Mouse (Mus musculus) hindbrain, embryonic 14.5 days (tissue): ENCODE measurements at regions not wholly inside any gene's neighbourhood (a gene's known extent, or its start where the extent isn't known, plus 50 kb on each side); places are given as distances from the start of the nearest gene placed in this dataset.
"Not testable (repeated sequence)": the region's sequence is repeated elsewhere in the genome, so short reads cannot be mapped to it uniquely, and the experiment has no call there.

ENCODE experiments used
- ATAC-seq: fragments of 200-750 bp; cut with Nextera tagmentation; 2 replicates; pipeline ENCODE4 v1.8.0; 2017; ENCODE audit warnings: moderate number of reproducible peaks, mild to moderate bottlenecking, moderate TSS enrichment, moderate library complexity; ENCODE audit not compliant: low FRiP score
- DNase-seq: peaks from one replicate; pipeline ENCODE4 v3.0.0-alpha.2; 2015; ENCODE audit warnings: low spot score
- H3K27ac ChIP-seq: fragments of 300-500 bp; sonication (generic); 2 replicates; pipeline ENCODE4 v1.5.1; 2014; ENCODE audit warnings: mild to moderate bottlenecking, moderate library complexity
- H3K27me3 ChIP-seq: fragments of 300-500 bp; sonication (generic); 2 replicates; pipeline ENCODE4 v1.6.1; 2014; ENCODE audit warnings: mild to moderate bottlenecking, low read length, mixed read lengths; ENCODE audit not compliant: control insufficient read depth, insufficient read depth
- H3K36me3 ChIP-seq: fragments of 300-500 bp; sonication (generic); replicated peaks from 2 replicates; pipeline ENCODE4 v1.6.1; 2014; ENCODE audit not compliant: control insufficient read depth, insufficient read depth
- H3K4me1 ChIP-seq: fragments of 300-500 bp; sonication (generic); replicated peaks from 2 replicates; pipeline ENCODE4 v1.6.1; 2014; ENCODE audit warnings: antibody characterized with exemption, low read length, mixed read lengths; ENCODE audit not compliant: control insufficient read depth, insufficient read depth
- H3K4me2 ChIP-seq: fragments of 300-500 bp; sonication (generic); replicated peaks from 2 replicates; pipeline ENCODE4 v1.6.1; 2014; ENCODE audit warnings: mild to moderate bottlenecking, moderate library complexity
- H3K4me3 ChIP-seq: fragments of 300-500 bp; sonication (generic); replicated peaks from 2 replicates; pipeline ENCODE4 v1.5.1; 2014; ENCODE audit warnings: mild to moderate bottlenecking, low read length
- H3K9ac ChIP-seq: fragments of 300-500 bp; sonication (generic); 2 replicates; pipeline ENCODE4 v1.6.1; 2014
- H3K9me3 ChIP-seq: fragments of 300-500 bp; sonication (generic); 2 replicates; pipeline ENCODE4 v1.6.1; 2016; ENCODE audit warnings: low read length; ENCODE audit not compliant: control insufficient read depth
- WGBS: fragments of 180-500 bp; shearing (Covaris S2); extraction: QIAGEN DNeasy Blood & Tissue Kit; methylation state at CpG from one replicate; pipeline ENCODE4 v1.1.7; 2014; 5-methylcytosine and 5-hydroxymethylcytosine counted together

DNA sequence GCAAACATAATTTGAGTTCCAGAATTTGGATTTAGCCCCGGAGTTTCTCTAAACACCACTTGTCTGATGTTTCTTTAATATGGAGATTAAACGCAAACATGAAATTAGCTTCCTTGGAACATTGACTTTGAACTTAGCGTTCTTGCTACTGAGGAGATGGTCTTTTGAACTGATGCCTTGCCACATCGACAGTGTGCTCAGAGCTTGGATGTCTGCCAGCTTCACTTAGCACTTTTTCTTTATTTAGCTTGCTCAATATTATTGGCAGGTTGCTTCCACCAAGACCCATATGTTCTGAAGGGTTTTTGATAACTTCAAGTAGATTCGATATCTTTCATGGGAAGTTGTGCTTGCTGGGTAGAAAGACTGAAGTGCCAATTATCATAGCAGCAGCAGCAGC lies 143.5 kb downstream of the Mterf1b start:
- Histone ChIP-seq H3K4me2 (no peak overlapping the region), H3K36me3 (no peaks in the 10 kb centered on the region), H3K9ac (no peak overlapping the region), H3K27me3 (no peaks in the 10 kb centered on the region), H3K4me1 (no peaks in the 10 kb centered on the region), H3K27ac (no peak overlapping the region), H3K9me3 (no peaks in the 10 kb centered on the region), H3K4me3 (no peak overlapping the region)
- ATAC-seq, result no peak
- DNase-seq, result no peak
- 69% methylated on average over 5 of the region's 5 CpGs for WGBS

DNA sequence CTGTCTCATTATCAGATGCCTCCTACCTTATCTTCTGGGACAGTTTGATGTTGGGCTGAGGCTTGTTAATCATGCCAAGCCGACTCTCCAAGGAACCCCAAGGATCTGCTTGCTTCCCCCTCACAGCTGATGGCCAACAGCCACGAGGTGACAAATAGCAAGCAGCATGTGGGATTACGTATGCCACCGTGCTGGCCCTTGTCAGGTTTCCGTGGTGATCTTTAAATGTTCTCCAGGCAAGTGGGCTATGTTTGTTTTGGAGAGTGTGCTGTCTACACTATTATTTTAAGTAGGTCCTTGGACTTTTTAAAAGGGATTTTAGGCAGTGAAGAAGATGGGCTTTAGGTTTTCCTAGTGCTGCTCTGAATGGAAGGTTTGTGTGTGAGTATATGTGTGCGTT lies 149.8 kb downstream of the Mterf1b start:
- no peak overlapping the region for H3K4me3 ChIP-seq
- H3K9me3 ChIP-seq, result no peaks in the 10 kb centered on the region
- no peak overlapping the region for H3K27ac ChIP-seq
- no peak for DNase-seq
- no peaks in the 10 kb centered on the region for H3K27me3 ChIP-seq
- 28% methylated on average over 6 of the region's 6 CpGs for WGBS
- H3K9ac ChIP-seq, result no peak overlapping the region
- no peaks in the 10 kb centered on the region for H3K4me1 ChIP-seq
- no peak overlapping the region for H3K4me2 ChIP-seq
- peak; percentile 37; the same call in 1 of the 2 replicates for ATAC-seq
- no peaks in the 10 kb centered on the region for H3K36me3 ChIP-seq

DNA sequence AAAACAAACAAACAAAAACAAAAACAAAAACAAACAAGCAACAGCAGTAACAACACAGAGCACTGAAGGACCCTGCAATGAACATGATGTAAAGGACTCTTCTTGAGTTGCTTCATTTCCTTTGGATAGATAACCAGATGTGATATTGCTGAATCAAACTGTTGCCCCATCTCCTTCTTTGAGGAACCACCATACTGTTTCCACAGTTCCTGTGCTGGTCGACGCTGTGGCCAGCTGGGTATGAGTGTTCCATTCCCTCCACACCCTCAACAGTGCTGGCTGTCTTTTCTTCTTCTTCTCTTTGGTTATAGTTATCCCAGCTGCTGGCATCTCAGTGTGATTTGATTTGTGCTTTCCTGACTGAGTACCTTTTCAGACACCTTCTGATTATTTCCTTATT lies 152.3 kb downstream of the Mterf1b start:
- H3K4me2 ChIP-seq, result no peak overlapping the region
- H3K36me3 ChIP-seq, result no peaks in the 10 kb centered on the region
- H3K27ac ChIP-seq, result no peak overlapping the region
- ATAC-seq (no peak), DNase-seq (no peak)
- H3K4me3 ChIP-seq, result no peak overlapping the region
- H3K9me3 ChIP-seq, result no peaks in the 10 kb centered on the region
- no peaks in the 10 kb centered on the region for H3K27me3 ChIP-seq
- 89% methylated on average over 2 of the region's 2 CpGs for WGBS
- H3K9ac ChIP-seq, result no peak overlapping the region
- H3K4me1 ChIP-seq, result no peaks in the 10 kb centered on the region

DNA sequence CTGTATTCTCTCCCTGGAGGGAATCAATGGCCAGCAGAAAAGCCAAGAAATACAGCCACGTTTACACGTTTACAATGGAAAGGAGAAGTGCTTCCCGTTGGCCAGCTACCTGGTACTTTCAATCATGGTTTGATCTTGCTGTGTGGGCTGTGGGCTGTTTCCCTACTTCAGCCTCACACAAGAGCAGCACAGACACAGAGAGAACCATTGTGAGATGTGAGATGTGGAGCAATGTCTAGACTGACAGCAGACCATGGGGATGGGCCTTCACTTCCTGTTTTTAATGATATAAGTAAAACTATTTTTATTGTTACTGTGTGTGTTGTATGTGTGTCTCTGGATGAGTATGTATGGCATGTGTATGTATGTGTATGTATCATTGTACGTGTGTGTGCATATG lies 156.2 kb downstream of the Mterf1b start:
- Histone ChIP-seq H3K27me3 (no peaks in the 10 kb centered on the region), H3K4me1 (no peaks in the 10 kb centered on the region), H3K9ac (no peak overlapping the region), H3K27ac (no peak overlapping the region), H3K9me3 (no peaks in the 10 kb centered on the region), H3K36me3 (no peaks in the 10 kb centered on the region), H3K4me2 (no peak overlapping the region), H3K4me3 (no peak overlapping the region)
- WGBS, result 91% methylated on average over 4 of the region's 4 CpGs
- DNase-seq, result no peak
- ATAC-seq, result no peak

DNA sequence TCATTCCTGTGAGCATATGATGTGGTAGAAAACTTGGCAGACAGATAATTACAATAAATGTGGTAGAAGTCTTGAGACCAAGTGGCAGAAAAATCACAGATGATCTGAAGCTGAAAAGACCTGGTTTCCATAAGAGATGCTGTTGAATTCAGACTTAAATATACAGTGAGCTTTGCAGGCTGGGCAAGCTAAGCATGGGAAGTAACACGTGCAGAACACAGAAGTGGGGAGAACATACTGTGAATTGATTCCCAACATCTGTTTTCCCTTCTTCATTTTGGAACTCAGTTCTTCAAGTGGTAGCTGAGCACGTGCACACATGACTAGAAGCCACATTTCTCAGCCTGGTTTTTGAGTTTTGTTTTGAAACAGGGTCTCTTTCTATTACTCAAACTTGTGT lies 157.8 kb downstream of the Mterf1b start:
- ATAC-seq (no peak), DNase-seq (no peak)

DNA sequence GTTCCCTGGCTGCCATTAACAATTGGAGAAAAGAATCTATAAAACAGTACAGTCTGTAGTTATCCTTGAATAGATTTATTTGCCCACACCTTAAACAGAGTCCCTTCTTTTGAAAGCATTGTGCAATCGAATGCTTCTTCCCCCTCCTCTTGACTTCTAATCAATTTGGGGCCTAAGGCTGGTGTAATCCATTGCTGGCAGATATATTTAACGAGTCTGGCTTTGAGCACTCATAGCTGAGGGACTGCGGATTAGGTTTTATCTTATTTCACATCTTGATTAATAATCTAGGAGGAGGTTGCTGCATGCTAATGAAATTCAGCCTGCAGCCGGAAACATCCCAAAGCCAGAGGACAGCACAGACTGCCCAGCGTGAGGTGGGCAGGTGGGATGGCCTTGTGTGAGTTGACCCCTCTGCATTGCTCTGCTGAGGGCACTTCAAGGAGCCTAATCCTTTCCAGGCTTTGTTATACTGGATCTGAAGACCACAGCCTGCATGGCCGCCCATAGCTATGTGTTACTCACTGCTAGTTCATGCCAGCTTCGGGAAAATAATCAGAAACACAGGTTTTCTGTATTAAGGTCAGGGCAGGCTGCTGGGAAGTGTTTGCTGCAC lies 163.6 kb downstream of the Mterf1b start:
- H3K27ac ChIP-seq, result 0 out of 2 replicates have a peak overlapping the region, but pooled peaks have one; percentile 7
- H3K36me3 ChIP-seq, result no peaks in the 10 kb centered on the region
- DNase-seq, result no peak
- H3K9me3 ChIP-seq, result no peaks in the 10 kb centered on the region
- no peak overlapping the region for H3K4me2 ChIP-seq
- ATAC-seq, result peak; percentile 34; the same call in 1 of the 2 replicates
- no peaks in the 10 kb centered on the region for H3K4me1 ChIP-seq
- 54% methylated on average over 7 of the region's 7 CpGs for WGBS
- H3K27me3 ChIP-seq, result no peaks in the 10 kb centered on the region
- no peak overlapping the region for H3K9ac ChIP-seq
- H3K4me3 ChIP-seq, result no peak overlapping the region

More for the DNA sequence above, 157.8 kb downstream of the Mterf1b start:
- no peaks in the 10 kb centered on the region for H3K27me3 ChIP-seq
- no peak overlapping the region for H3K4me3 ChIP-seq
- H3K9me3 ChIP-seq, result no peaks in the 10 kb centered on the region
- H3K36me3 ChIP-seq, result no peaks in the 10 kb centered on the region
- no peak overlapping the region for H3K9ac ChIP-seq
- H3K27ac ChIP-seq, result no peak overlapping the region
- no peaks in the 10 kb centered on the region for H3K4me1 ChIP-seq
- H3K4me2 ChIP-seq, result no peak overlapping the region
- WGBS, result 88% methylated on average over 2 of the region's 2 CpGs

DNA sequence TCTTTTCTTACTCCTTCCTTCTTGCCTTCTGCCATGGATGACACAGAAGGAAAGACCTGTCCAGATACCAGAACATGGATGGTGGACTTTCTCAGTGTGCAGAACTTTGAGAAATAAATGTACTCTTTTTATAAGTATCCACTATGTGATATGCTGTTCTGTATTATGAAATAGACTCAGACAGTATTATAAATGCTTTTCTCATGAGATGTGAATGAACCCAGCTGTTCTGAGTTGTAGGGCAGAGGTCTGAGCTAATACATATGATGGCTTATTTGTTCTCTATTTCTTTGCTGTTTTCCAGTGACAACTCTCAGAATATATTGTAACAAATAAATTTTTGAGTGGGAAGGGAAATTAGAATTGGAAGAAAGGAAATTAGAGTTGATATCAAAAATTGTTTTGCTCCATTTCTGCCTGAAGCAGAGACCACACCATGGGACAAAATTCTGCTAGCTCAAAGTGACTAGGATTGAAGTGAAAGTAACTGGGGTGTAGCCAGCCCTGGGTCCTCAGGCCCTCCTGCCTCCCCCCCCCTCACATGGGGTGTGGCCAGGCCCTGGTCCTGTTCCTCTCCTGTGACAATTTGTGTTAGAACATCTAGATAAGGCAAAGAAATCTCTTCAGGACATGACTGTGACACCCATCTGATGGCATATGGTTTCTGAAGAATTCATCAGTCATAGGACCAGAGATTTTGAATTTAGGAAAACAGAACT lies 164.5 kb downstream of the Mterf1b start:
- H3K27me3 ChIP-seq, ATAC-seq, H3K36me3 ChIP-seq, H3K4me2 ChIP-seq, DNase-seq, H3K9me3 ChIP-seq, H3K4me1 ChIP-seq, H3K4me3 ChIP-seq, H3K9ac ChIP-seq, H3K27ac ChIP-seq: not testable (repeated sequence)

DNA sequence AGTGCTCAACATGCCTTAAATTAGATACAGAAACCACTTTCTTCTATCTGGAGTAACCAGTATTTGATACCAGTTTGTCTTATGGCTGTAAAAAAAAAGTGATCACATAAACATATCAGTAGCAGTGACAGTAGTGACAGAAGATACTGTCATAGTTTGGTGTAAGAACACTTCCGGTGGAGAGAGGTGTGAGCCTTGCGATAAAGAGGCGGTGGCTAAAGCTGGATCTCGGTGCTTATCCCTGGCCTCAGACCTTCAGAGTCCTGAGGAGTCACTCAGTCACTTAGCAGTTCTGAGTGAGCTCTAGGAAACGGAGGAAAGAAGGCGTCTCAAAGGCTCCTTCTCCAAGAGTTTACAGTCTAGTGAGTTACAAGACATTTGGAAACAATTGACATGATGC lies 169.4 kb downstream of the Mterf1b start:
- not testable (repeated sequence) for H3K4me1 ChIP-seq, H3K36me3 ChIP-seq

DNA sequence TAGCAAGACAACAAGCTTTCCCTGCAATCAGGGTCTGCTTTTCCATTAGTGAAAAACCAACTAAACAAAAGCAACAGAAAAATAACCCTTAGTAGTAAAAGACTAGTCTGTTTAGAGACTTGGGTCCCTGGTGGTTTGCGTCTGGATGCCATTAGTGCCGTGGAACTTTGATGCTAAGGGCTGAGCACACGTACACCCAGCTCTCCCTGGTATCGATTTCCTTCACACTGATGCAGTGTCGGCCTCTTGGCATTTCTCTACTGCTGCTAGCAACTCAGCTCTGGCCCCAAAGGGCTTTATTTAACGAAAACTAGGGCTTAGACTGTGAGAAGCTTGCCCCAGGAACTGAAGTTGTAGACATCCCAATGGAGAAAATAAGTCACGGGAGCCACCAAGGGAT lies 192.6 kb downstream of the Mterf1b start:
- not testable (repeated sequence) for H3K27me3 ChIP-seq, ATAC-seq, H3K36me3 ChIP-seq, H3K9ac ChIP-seq, H3K4me2 ChIP-seq, H3K9me3 ChIP-seq, H3K4me1 ChIP-seq, H3K4me3 ChIP-seq, DNase-seq, H3K27ac ChIP-seq
- 71% methylated on average over 7 of the region's 7 CpGs for WGBS

More for the DNA sequence above, 169.4 kb downstream of the Mterf1b start:
- not testable (repeated sequence) for H3K4me3 ChIP-seq, H3K9me3 ChIP-seq, H3K27me3 ChIP-seq, H3K27ac ChIP-seq, H3K9ac ChIP-seq, ATAC-seq, DNase-seq, H3K4me2 ChIP-seq
- WGBS, result 93% methylated on average over 6 of the region's 6 CpGs
